Mouse (Mus musculus): ENCODE data around the gene Inpp5b.

- TF ChIP-seq GATA1 (IDR thresholded peaks at IDR 0.05; ENCODE audit: low read length) (no peak), TAL1 (IDR thresholded peaks at IDR 0.05; ENCODE audit: low read length) (no peak)
Measured at GRCm38 (mm10) chr4:124817803-124818202, 76.2 kb downstream of the Inpp5b start.
